Mouse (Mus musculus) macrophage (primary cell): ENCODE results near the gene P4htm. TPM values are rescaled to one million over a fixed set of nuclear protein-coding genes. Genes with fewer than 3 reads are reported as not detected.

Experiments used
- H3K27ac ChIP-seq: fragments of 350-480 bp; formaldehyde crosslinking; 2 replicates; pipeline ENCODE4 v1.9.0; 2021
- H3K36me3 ChIP-seq: fragments of 350-480 bp; formaldehyde crosslinking; 2 replicates; pipeline ENCODE4 v1.9.0; 2021; ENCODE audit errors: inconsistent target
- H3K4me3 ChIP-seq: fragments of 350-480 bp; formaldehyde crosslinking; 2 replicates; pipeline ENCODE4 v1.9.0; 2021; ENCODE audit errors: inconsistent target
- H3K79me2 ChIP-seq: fragments of 350-480 bp; formaldehyde crosslinking; 2 replicates; pipeline ENCODE4 v1.9.0; 2021; ENCODE audit errors: inconsistent target
- WGBS: methylation state at CpG from one replicate; pipeline ENCODE4 v1.1.7; 2026; ENCODE audit warnings: inconsistent platforms; ENCODE audit not compliant: missing documents; 5-methylcytosine and 5-hydroxymethylcytosine counted together
- polyA plus RNA-seq: library from polyadenylated mRNA; stranded (reverse); fragments of 250-400 nt; gene quantifications from 3 replicates; pipeline ENCODE4 v1.2.4, GENCODE M21; 2018; ENCODE audit warnings: inconsistent platforms

Gene P4htm
- polyA plus RNA-seq, 1 experiment from 2014 or later, result 0.33 TPM

DNA sequence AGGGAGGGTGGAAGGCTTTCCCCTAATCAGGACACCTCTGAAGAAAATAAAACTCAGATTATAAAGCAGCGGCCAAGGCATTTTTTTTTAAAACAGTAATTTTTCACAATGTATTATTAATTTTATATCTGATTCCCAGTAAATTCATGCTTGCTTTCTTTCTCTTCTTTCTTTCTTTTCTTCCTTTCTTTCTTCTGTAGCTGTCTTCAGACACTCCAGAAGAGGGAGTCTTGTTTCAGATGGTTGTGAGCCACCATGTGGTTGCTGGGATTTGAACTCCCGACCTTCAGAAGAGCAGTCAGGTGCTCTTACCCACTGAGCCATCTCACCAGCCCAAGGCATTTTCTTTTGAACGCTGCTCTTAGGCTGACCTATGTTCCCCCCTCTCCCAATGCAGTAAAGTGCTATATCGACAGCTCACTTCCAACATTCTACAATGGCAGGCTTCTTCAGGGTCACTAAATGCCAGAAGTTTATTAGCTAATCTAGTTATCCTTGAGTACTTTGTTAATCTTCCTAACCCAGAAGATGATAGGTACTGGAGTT lies 1.6 kb upstream of the P4htm start:
- 78% methylated on average over 4 of the region's 4 CpGs for WGBS
- Histone ChIP-seq H3K4me3 (no peak overlapping the region), H3K36me3 (peaks cover 13% of the 10 kb centered on the region; the same call in 1 of the 2 replicates), H3K27ac (no peak overlapping the region), H3K79me2 (no peaks in the 10 kb centered on the region)

GRCm38 (mm10) chr9:108594354-108594753 lies 3.1 kb downstream of the P4htm start:
- no peak overlapping the region for H3K4me3 ChIP-seq
- no peak overlapping the region for H3K27ac ChIP-seq
- no peaks in the 10 kb centered on the region for H3K36me3 ChIP-seq
- 78% methylated on average over 3 of the region's 3 CpGs for WGBS
- no peaks in the 10 kb centered on the region for H3K79me2 ChIP-seq

DNA sequence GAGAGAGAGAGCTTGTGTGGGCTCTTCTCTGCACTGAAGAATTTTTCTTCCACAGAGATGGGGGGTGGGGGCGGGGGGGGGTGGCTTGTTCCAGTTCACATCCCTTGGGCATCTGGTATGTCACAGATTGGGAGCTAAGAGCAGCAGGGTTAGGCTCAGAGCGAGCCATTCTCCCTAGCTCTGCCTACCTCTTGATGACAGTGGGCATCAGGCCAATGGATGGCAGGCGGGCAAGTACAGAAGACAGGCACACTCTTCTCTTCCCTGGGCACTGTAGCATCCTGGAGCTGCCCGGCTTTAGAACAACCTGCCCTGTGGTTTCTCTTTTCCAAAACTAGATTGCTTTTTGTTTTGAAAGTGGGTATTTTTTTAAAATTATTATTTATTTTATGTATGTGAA lies 6.0 kb downstream of the P4htm start:
- 97% methylated on average over 3 of the region's 4 CpGs for WGBS

DNA sequence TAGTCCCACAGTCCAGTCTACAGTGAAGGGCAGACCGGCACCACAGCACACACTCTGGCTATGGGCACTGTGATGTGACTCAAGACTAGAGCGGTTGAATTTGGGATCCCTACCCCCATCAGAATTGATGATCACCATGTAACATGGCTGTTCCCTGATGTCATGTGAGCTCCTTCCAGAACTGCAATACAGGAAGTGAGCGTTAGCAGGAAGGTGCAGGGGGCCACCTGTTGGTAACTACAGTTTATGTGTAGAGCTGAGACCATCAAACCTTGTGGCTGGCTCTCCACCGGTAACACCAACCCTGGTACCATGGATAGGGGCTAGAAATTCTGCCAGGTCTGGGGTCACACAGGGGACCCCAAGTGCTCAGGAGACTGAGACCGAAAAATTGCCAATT lies 8.2 kb downstream of the P4htm start:
- Histone ChIP-seq H3K27ac (no peak overlapping the region), H3K79me2 (no peaks in the 10 kb centered on the region), H3K36me3 (no peaks in the 10 kb centered on the region), H3K4me3 (no peak overlapping the region)
- WGBS, result 65% methylated on average over 5 of the region's 5 CpGs

More for the DNA sequence above, 6.0 kb downstream of the P4htm start:
- Histone ChIP-seq H3K79me2 (no peaks in the 10 kb centered on the region), H3K27ac (no peak overlapping the region), H3K36me3 (no peaks in the 10 kb centered on the region), H3K4me3 (no peak overlapping the region)

DNA sequence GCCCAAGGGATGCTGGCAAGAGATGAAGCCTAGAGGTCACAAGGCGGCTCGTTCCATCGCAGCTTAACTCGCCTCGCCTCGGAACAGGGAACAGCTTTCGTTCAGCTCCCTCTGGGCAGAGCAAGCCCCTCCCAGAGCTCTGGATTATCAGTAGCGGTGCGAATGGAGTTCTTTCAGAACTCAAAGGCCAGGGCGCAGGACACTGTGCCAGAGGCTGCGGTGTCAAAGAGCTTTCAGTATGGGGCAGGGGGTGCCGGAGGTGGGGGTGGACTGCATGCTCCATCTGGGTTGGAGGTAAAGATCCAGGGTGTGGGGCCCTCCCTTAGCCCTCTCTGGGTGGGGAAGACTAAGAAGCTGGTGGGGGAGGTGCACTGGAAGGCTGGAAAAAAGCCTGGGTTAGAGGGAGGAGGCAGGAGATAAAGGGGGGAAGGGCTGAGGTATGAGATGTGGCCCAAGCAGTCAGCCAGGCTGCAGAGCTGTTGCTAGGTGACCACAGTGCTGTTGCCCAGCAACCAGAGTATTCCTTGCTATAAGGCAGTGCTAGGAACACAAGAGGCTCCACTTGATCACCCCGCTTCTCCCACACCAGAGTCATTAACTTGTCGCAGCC lies 9.8 kb downstream of the P4htm start:
- H3K36me3 ChIP-seq, result no peaks in the 10 kb centered on the region

DNA sequence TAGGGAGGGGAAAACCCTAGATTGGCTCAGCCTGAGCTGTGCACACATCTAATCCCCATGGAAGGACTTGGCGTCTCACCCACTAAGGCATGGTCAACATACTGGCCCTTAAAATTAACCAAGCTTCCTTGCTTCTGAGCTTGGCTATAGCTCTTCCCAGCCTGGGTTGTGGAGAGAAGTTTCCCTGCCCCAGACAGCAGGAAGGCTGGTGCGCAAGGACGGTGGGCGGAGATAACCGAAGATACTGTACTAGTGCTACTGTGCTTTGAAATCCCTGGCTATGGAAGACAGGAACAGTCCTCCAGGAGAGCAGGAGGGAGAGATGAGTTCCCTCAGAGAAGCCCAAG lies 18.1 kb downstream of the P4htm start:
- no peak overlapping the region for H3K27ac ChIP-seq

More for the DNA sequence above, 9.8 kb downstream of the P4htm start:
- 90% methylated on average over 14 of the region's 14 CpGs for WGBS
- Histone ChIP-seq H3K79me2 (no peaks in the 10 kb centered on the region), H3K27ac (no peak overlapping the region), H3K4me3 (no peak overlapping the region)

DNA sequence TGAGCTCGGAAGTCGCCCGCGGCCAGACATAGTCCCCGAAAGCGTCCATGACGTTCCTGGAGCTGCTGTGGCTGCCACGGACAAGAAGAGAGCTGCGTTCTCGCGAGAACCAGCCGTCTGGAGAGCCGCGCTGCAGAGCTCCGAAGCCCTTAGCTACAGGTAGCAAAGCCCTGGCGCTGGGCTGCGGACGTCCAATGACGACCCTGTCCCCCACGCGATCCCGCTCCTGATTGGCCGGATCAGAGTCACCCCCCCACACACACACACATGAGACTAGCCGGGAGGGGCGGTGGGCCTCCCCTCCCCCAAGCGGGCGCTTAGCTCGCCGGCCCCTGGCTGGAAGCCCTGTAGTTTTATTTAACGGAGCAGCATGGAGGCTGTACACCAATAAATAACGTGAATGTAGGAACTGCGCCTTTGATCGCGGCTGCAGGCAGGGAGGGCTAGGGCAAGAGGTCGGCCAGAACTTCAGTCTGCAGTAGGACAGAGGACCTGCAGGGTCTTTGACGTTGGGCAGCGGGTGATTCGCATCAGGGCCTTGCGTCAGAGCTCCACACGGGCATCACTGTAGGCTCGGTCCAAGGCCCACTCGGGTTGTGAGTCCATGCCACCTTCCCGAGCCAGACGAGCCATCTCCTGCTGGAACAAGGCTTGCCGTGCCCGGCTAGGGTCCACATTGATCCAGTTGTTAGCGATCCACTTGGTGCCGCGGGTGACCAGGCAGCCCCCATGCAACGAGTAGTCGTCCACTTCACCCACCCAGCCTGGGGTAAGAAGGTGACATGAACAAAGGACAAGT lies 18.7 kb downstream of the P4htm start, which contains the start of gene Wdr6:
Wdr6 (minus strand) TSS at position 195 of the 799 bp plus-strand sequence.
- Histone ChIP-seq H3K4me3 (peak within 1 kb of the TSS; percentile 56), H3K79me2 (no peaks in the 10 kb centered on the region), H3K36me3 (no peaks in the 10 kb centered on the region), H3K27ac (no peak within 1 kb of the TSS)
- 12% methylated on average over 49 of the region's 51 CpGs for WGBS

More for the DNA sequence above, 18.1 kb downstream of the P4htm start:
- no peak overlapping the region for H3K4me3 ChIP-seq
- H3K79me2 ChIP-seq, result no peaks in the 10 kb centered on the region
- WGBS, result 94% methylated on average over 5 of the region's 5 CpGs
- H3K36me3 ChIP-seq, result no peaks in the 10 kb centered on the region

DNA sequence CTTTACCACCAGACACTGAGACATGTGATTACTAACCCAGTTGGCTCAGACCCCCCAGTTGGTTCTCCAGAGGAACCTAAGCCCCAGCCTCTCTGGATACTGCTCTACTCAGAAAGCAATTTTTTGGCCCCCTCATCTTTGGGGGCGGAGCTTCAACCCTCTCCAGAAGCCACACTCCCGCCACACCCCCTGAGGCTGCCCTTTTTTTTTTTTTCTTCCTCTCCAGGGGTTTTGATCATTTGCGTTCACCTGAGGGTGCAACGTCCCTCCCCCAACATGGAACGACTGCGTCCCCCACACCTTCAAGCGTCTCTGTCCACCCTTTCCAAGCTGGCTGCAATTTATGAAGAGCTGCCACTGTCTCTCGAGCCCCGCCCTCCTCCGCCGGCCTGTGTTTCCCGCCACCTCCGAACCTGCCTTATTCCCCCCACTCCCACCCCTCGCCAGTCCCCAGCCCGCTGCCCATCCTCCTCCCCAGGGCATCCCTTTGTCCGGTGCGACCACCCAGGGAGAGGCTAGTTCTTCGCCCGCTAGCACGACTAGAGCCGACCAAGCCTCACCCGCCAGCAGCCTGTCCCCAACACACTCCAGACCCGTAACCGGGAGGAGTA lies 19.4 kb downstream of the P4htm start:
- Histone ChIP-seq H3K36me3 (peaks cover 3% of the 10 kb centered on the region; the same call in 1 of the 2 replicates), H3K27ac (no peak overlapping the region), H3K79me2 (no peaks in the 10 kb centered on the region), H3K4me3 (peak overlapping the region; percentile 56)
- WGBS, result 2% methylated on average over 24 of the region's 24 CpGs

DNA sequence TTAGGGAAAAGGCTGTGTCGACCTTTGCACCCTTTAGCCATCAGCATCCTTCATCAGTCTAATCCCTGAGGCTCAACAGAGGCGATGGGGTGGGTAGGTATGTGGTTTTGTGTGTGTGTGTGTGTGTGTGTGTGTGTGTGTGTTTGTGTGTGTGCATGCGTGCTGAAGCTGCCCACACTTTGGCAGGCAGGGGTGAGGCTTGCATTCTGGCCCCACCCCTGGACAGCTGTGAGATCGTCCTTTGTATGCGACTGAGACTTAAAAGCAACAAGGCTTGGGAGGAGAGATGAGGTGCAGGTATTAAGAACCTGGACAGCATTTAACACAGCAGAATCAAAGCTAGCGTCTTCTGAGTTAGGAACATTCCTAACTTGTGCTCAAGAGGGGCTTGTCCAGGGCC lies 20.4 kb downstream of the P4htm start:
- H3K36me3 ChIP-seq, result peaks cover 13% of the 10 kb centered on the region
- no peak overlapping the region for H3K4me3 ChIP-seq
- H3K27ac ChIP-seq, result no peak overlapping the region
- no peaks in the 10 kb centered on the region for H3K79me2 ChIP-seq
- 85% methylated on average over 5 of the region's 6 CpGs for WGBS

DNA sequence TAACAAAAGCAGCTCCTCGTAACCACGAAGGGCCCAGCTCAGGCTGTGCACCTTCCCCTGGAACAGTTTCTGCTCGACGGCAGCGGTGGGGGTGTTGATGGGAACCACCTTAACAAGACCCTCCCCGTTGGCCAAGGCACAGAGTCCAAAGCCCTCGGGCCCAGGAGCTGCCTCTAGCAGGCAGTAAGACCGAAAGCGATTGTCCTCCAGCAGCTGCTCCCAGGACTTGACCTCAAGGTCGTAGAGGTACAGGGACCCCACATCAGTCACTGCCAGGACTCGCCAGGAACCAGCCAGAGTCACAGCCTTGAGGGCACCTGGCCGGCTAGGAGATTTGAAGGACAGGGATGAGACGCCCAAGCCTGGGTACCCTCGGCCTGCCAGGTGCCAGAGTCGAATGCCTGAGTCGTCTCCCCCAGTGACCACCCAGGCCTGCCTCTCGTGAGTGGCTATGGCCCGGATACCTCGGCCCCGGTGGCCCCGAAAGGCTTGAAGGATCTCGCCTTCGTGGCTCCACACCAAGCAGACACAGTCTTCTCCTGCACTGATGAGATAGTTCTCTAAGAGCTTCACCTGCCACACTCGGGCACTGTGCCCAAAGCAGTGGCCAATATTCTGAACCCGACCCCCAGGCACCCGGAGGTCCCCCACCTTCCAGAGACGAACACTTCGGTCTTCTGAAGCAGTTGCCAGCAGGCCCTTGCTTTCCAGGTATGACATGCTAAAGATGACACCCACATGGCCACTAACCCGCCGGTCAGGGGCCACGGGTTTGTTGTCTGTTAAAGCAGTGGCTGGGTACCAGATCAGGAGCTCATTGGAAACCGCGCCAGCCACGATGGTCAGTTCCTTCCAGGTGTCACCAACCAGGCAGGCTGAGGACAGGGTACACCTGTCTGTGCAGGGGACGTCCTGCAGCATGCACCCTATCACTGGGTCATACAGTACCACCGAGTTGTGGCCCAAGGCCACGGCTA lies 21.9 kb downstream of the P4htm start:
- H3K36me3 ChIP-seq, result peaks cover 22% of the 10 kb centered on the region
- WGBS, result 96% methylated on average over 26 of the region's 37 CpGs
- H3K79me2 ChIP-seq, result no peaks in the 10 kb centered on the region
- H3K4me3 ChIP-seq, result no peak overlapping the region
- H3K27ac ChIP-seq, result no peak overlapping the region

- Histone ChIP-seq H3K36me3 (peaks cover 22% of the 10 kb centered on the region), H3K4me3 (no peak overlapping the region), H3K27ac (no peak overlapping the region), H3K79me2 (no peaks in the 10 kb centered on the region)
- 77% methylated on average over 12 of the region's 12 CpGs for WGBS
Observed at GRCm38 (mm10) chr9:108574921-108575320, 22.5 kb downstream of the P4htm start.

DNA sequence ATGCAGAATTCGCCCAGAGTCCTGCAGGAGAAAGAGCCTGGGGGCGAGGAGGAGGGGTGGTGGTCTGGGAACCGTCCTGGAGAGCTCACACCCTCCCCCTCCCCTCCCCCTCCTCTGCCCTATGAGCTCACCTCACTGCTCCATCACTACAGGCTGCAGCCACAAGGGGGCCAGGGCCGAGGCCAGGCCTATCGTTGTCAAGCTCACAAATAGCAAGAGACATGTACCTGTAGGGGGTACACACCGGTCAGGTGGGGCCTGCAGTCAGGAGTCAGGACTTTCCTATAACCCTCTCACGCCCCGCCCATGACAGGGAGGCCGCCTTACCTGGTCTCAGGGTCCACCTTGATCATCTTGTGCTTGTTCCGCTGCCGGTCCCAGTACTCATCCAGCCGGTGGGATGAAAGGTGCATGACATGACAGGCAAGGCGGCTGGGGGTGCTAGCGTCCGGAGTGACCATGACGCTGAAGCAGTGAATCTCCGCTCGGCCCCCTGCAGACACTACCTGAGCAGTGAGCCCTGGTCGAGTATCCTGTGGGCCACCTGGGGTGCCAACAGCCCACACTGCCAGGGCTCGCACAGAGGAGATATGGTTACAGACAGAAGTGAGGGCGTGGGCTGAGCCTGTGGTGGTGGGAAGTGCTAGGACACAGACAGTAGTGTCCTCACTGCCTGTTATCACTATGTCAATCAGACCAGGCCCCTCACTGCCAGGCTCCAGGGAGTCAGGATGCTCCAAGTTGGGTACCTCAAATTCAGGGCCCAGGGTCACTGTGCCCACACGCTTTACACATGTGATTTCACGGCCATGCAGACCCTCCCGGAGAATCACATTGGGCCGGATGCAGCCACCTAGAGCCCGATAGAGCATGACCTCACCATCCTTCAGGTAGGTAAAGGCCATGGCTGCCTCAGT lies 23.4 kb downstream of the P4htm start:
- 82% methylated on average over 25 of the region's 26 CpGs for WGBS

GRCm38 (mm10) chr9:108572321-108572720 lies 25.1 kb downstream of the P4htm start:
- Histone ChIP-seq H3K79me2 (peaks cover 7% of the 10 kb centered on the region; the same call in 1 of the 2 replicates), H3K4me3 (no peak overlapping the region), H3K36me3 (peaks cover 22% of the 10 kb centered on the region), H3K27ac (no peak overlapping the region)
- 89% methylated on average over 10 of the region's 10 CpGs for WGBS

More for the DNA sequence above, 23.4 kb downstream of the P4htm start:
- H3K79me2 ChIP-seq, result no peaks in the 10 kb centered on the region
- H3K36me3 ChIP-seq, result peaks cover 22% of the 10 kb centered on the region
- no peak overlapping the region for H3K4me3 ChIP-seq
- no peak overlapping the region for H3K27ac ChIP-seq
